Mouse (Mus musculus) embryonic facial prominence, embryonic 14.5 days (tissue): ENCODE results near the gene Igf2bp2. TPM values are rescaled to one million over a fixed set of nuclear protein-coding genes. Genes with fewer than 3 reads are reported as not detected.

ENCODE experiments used
- ATAC-seq: fragments of 200-750 bp; cut with Nextera tagmentation; 2 replicates; pipeline ENCODE4 v1.8.0; 2017; ENCODE audit warnings: low read depth, moderate number of reproducible peaks, moderate TSS enrichment
- DNase-seq: peaks from one replicate; pipeline ENCODE4 v3.0.0-alpha.2; 2015; ENCODE audit warnings: low spot score
- H3K27ac ChIP-seq: fragments of 300-500 bp; sonication (generic); replicated peaks from 2 replicates; pipeline ENCODE4 v1.5.1; 2014; ENCODE audit warnings: low read depth, mild to moderate bottlenecking, low read length, moderate library complexity
- H3K27me3 ChIP-seq: fragments of 300-500 bp; sonication (generic); replicated peaks from 2 replicates; pipeline ENCODE4 v1.6.1; 2014; ENCODE audit warnings: low read length; ENCODE audit not compliant: control insufficient read depth, insufficient read depth
- H3K36me3 ChIP-seq: fragments of 300-500 bp; sonication (generic); 2 replicates; pipeline ENCODE4 v1.6.1; 2014; ENCODE audit warnings: low read length, mixed read lengths; ENCODE audit not compliant: control insufficient read depth, insufficient read depth
- H3K4me1 ChIP-seq: fragments of 300-500 bp; sonication (generic); 2 replicates; pipeline ENCODE4 v1.6.1; 2014; ENCODE audit warnings: antibody characterized with exemption, low read length; ENCODE audit not compliant: control insufficient read depth, insufficient read depth
- H3K4me2 ChIP-seq: fragments of 300-500 bp; sonication (generic); 2 replicates; pipeline ENCODE4 v1.6.1; 2014; ENCODE audit warnings: low read depth, mild to moderate bottlenecking, low read length, moderate library complexity, mixed read lengths
- H3K4me3 ChIP-seq: fragments of 300-500 bp; sonication (generic); 2 replicates; pipeline ENCODE4 v1.5.1; 2014; ENCODE audit warnings: low read depth, mild to moderate bottlenecking, low read length
- H3K9ac ChIP-seq: fragments of 300-500 bp; sonication (generic); 2 replicates; pipeline ENCODE4 v1.6.1; 2014; ENCODE audit warnings: low read depth, mild to moderate bottlenecking, low read length, moderate library complexity, mixed read lengths
- H3K9me3 ChIP-seq: fragments of 300-500 bp; sonication (generic); 2 replicates; pipeline ENCODE4 v1.6.1; 2016; ENCODE audit warnings: low read length; ENCODE audit not compliant: control insufficient read depth
- WGBS: fragments of 180-500 bp; shearing (Covaris S2); extraction: QIAGEN DNeasy Blood & Tissue Kit; methylation state at CpG from one replicate; pipeline ENCODE4 v1.1.7; 2014; 5-methylcytosine and 5-hydroxymethylcytosine counted together
- polyA plus RNA-seq: library from polyadenylated mRNA; unstranded; fragments of >200 nt; fragmentation: Nextera tagmentation; extraction: Ambion mirVana; gene quantifications from 2 replicates; pipeline ENCODE4 v1.2.1, GENCODE M21; 2014

Igf2bp2 gene
- polyA plus RNA-seq, 1 experiment from 2014 or later, result 74.7 TPM

DNA sequence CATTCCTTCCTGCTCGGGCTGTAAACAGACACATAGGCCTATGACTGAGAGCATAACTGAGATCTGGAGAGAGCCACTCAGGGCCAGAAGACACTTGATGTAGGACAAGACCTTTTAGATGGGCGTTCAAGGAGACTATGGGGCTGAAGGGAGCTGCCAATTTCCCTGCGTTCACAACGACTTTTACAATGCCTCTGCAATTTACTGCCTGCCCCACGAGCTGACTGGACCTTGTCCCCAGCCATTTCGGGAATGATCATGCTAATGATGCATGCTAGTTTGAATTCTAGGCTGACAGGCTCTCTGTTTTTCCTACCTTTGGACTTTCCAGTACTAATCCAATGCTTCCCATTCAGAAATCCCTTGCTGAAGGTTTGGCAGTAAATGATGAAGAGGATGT, 22.2 kb downstream of the Igf2bp2 start:
- Histone ChIP-seq H3K9me3 (no peaks in the 10 kb centered on the region), H3K4me1 (no peaks in the 10 kb centered on the region), H3K9ac (no peak overlapping the region), H3K4me3 (no peak overlapping the region), H3K27me3 (no peaks in the 10 kb centered on the region), H3K36me3 (0 out of 2 replicates have a peak, but pooled peaks cover 12% of the 10 kb centered on the region), H3K4me2 (no peak overlapping the region), H3K27ac (no peak overlapping the region)
- no peak for DNase-seq
- no peak for ATAC-seq
- WGBS, result 67% methylated on average over 6 of the region's 6 CpGs

DNA sequence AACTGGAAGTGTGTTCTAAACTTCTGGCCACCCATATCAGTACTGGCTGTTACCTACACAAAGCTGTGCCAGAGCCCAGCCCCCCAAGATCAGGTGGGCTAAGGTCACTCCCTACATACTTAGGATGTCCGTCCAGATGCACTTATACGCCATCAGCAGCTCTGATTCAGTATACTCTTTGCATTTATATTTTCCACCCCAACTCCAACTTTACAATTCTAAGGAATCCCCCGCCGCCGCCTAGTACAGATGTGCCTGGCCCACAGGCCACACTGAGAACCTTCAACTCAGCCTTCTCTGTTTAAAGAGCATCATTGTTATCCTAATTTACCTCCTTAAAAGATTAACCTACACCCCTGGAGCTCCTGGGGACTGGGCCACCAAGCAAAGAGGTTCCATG, 23.3 kb downstream of the Igf2bp2 start:
- no peak for DNase-seq
- H3K4me2 ChIP-seq, result no peak overlapping the region
- 0 out of 2 replicates have a peak, but pooled peaks cover 12% of the 10 kb centered on the region for H3K36me3 ChIP-seq
- no peak overlapping the region for H3K27ac ChIP-seq
- H3K4me1 ChIP-seq, result no peaks in the 10 kb centered on the region
- H3K9ac ChIP-seq, result no peak overlapping the region
- no peaks in the 10 kb centered on the region for H3K27me3 ChIP-seq
- ATAC-seq, result no peak
- 82% methylated on average over 5 of the region's 5 CpGs for WGBS
- H3K9me3 ChIP-seq, result no peaks in the 10 kb centered on the region
- no peak overlapping the region for H3K4me3 ChIP-seq

DNA sequence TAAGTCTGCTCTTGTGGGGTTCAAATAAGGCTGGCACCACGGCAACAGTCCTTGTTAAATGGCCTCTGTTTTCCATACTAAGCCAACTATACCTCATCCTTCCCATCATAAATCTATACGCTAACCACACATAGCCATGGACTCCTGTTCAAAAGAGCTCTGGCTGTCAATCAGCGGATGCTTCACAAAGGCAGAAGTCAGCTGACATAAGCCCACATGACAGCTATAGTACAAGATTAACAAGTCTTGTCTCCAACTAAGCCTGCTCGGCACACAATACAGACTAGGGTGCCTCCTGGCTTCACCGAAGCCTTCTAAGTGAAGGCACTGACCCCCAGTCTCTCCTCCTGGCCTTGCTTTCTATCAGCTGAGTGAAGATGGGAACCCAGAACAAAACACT, 26.9 kb downstream of the Igf2bp2 start:
- no peak overlapping the region for H3K9ac ChIP-seq
- no peak for ATAC-seq
- no peak for DNase-seq
- H3K4me1 ChIP-seq, result no peaks in the 10 kb centered on the region
- no peak overlapping the region for H3K27ac ChIP-seq
- H3K9me3 ChIP-seq, result no peaks in the 10 kb centered on the region
- 87% methylated on average over 5 of the region's 5 CpGs for WGBS
- 0 out of 2 replicates have a peak, but pooled peaks cover 4% of the 10 kb centered on the region for H3K36me3 ChIP-seq
- no peak overlapping the region for H3K4me3 ChIP-seq
- no peak overlapping the region for H3K4me2 ChIP-seq
- H3K27me3 ChIP-seq, result no peaks in the 10 kb centered on the region

DNA sequence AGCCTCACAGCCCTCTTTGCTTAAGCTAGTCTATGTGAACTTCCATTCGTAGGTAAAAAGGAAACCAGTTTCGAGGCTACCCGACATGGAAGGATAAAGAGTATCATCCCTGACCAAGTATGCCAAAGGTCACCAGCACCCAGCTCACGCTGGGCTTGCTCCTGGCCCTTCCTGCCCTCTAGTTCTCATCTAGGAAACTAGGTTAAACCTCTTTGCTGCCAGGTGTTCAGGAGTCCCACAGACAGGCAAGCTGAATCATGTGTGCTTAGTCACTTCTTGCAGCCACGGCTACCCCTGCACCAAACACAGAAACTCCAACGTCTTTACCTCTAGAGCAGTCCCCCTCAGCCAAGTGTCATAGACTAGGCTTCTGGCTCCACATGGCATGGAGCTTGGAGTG, 31.8 kb downstream of the Igf2bp2 start:
- no peak overlapping the region for H3K9ac ChIP-seq
- no peak overlapping the region for H3K4me3 ChIP-seq
- no peaks in the 10 kb centered on the region for H3K9me3 ChIP-seq
- 79% methylated on average over 6 of the region's 6 CpGs for WGBS
- DNase-seq (no peak), ATAC-seq (no peak)
- H3K27ac ChIP-seq, result no peak overlapping the region
- H3K4me2 ChIP-seq, result no peak overlapping the region
- no peaks in the 10 kb centered on the region for H3K4me1 ChIP-seq
- no peaks in the 10 kb centered on the region for H3K27me3 ChIP-seq
- H3K36me3 ChIP-seq, result no peaks in the 10 kb centered on the region

DNA sequence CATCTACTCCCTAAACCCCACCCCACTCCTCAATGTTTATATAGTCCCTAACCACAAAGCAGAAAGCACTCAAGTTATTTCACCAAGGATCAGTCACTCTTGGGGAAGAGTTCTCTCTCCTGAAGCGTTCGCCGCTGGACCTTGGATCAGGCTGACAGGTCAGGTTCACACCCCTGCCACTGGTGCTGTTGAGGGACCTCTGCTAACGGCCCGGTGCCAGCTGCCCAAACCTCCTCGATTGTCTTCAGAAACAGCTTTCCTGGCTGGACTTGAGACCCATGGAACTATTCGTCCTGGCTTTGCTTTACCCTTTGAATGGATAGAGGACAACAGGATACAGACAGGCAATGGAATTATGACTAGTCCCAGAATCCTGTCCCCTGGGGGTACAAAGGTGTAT, 33.6 kb downstream of the Igf2bp2 start:
- 91% methylated on average over 7 of the region's 7 CpGs for WGBS
- H3K27me3 ChIP-seq, result no peaks in the 10 kb centered on the region
- DNase-seq, result no peak

DNA sequence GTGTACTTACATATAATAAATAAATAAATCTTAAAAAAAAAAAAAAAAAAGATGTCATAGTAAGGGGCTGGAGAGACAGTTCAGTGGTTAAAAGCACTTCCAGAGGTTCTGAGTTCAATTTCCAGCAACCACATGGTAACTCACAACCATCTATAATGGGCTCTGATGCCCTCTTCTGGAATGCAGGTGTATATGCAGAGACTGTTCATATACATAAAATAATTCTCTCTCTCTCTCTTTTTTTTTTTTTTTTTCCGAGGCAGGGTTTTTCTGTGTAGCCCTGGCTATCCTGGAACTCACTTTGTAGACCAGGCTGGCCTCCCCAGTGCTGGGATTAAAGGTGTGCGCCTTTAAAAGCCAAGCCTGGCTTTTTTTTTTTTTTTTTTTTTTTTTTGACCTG, 34.5 kb downstream of the Igf2bp2 start:
- Histone ChIP-seq H3K4me2 (no peak overlapping the region), H3K27me3 (no peaks in the 10 kb centered on the region), H3K27ac (no peak overlapping the region), H3K36me3 (no peaks in the 10 kb centered on the region), H3K4me3 (no peak overlapping the region), H3K4me1 (peaks cover 2% of the 10 kb centered on the region; the same call in 1 of the 2 replicates), H3K9me3 (no peaks in the 10 kb centered on the region), H3K9ac (no peak overlapping the region)
- ATAC-seq (no peak), DNase-seq (no peak)
- WGBS, result 100% methylated on average over 2 of the region's 2 CpGs

More for the DNA sequence above, 33.6 kb downstream of the Igf2bp2 start:
- ATAC-seq, result no peak
- H3K4me2 ChIP-seq, result no peak overlapping the region
- H3K9ac ChIP-seq, result no peak overlapping the region
- H3K9me3 ChIP-seq, result no peaks in the 10 kb centered on the region
- no peaks in the 10 kb centered on the region for H3K36me3 ChIP-seq
- H3K4me1 ChIP-seq, result no peaks in the 10 kb centered on the region; the same call in 1 of the 2 replicates
- H3K4me3 ChIP-seq, result no peak overlapping the region
- no peak overlapping the region for H3K27ac ChIP-seq

DNA sequence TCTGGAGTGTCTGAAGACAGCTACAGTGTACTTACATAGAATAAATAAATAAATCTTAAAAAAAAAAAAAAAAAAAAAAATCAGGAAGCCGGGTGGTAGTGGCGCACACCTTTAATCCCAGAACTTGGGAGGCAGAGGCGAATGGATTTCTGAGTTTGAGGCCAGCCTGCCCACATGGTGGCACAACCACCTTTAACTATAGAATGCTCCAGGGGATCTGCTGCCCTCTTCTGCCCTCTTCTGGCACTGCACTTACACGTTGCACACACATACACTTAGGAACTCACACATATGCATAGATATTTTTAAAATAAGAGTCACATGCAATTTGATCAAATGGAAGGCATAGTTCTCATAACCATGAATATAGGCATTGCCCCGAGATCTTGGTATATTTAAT, 35.3 kb downstream of the Igf2bp2 start:
- Histone ChIP-seq H3K36me3 (no peaks in the 10 kb centered on the region), H3K27me3 (no peaks in the 10 kb centered on the region), H3K27ac (no peak overlapping the region), H3K4me1 (peaks cover 2% of the 10 kb centered on the region; the same call in 1 of the 2 replicates), H3K9me3 (no peaks in the 10 kb centered on the region), H3K9ac (no peak overlapping the region), H3K4me3 (no peak overlapping the region), H3K4me2 (no peak overlapping the region)
- DNase-seq (no peak), ATAC-seq (no peak)
- 95% methylated on average over 5 of the region's 5 CpGs for WGBS

DNA sequence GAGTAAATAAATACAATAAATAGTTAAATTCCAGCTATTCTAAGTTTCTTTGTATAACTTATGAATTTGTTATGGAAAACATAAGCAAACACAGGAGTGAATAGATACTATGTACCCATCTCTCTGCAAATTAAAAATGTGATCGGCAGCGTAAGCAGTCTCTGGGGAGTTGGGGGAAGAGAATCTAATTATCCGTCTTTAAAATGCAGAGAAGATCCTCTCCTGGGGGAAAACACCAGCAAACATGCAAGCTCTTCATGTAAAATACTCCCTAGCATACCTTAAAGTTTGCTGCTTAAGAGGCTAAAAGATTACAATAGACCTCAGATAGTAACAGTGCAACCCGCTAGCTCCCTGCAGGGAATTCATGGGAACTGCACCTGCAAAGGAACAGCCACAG, 36.2 kb downstream of the Igf2bp2 start:
- Histone ChIP-seq H3K4me3 (no peak overlapping the region), H3K4me1 (peaks cover 2% of the 10 kb centered on the region; the same call in 1 of the 2 replicates), H3K9ac (no peak overlapping the region), H3K4me2 (no peak overlapping the region), H3K9me3 (no peaks in the 10 kb centered on the region), H3K27me3 (no peaks in the 10 kb centered on the region), H3K36me3 (no peaks in the 10 kb centered on the region), H3K27ac (no peak overlapping the region)
- 88% methylated on average over 4 of the region's 4 CpGs for WGBS
- DNase-seq, result no peak
- no peak for ATAC-seq

DNA sequence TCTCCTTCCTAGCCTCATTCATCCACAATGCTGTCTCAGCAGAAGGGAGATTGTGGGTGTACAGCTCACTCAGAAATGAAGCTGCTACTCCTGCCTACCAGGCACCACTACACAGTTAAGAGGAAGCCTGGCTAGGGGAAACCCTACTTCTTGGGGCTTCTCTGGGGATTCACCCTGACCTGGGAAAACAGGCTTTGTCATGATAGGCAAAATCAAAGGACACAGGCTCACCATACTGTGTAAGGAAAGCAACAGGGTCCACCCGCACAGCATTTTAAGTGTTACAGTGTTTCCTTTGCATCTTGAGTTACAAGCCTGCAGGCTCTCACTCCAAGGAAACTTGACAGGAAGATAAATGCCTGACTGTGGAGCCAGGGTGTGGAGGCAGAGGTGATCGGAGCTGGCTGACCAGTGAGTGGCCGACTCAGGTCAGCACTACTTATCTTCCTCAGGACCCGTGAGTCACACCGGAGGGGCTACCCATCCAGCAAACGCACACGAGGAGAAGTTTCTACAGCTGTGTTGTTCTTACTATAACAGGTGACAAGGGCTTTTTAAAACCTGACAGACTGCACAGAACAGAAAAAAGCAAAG, 38.7 kb downstream of the Igf2bp2 start:
- no peak overlapping the region for H3K4me2 ChIP-seq
- H3K4me3 ChIP-seq, result no peak overlapping the region
- H3K27ac ChIP-seq, result no peak overlapping the region; the same call in 1 of the 2 replicates
- H3K9ac ChIP-seq, result no peak overlapping the region
- 51% methylated on average over 7 of the region's 7 CpGs for WGBS
- peaks cover 2% of the 10 kb centered on the region; the same call in 1 of the 2 replicates for H3K4me1 ChIP-seq
- H3K9me3 ChIP-seq, result no peaks in the 10 kb centered on the region
- ATAC-seq, result no peak
- 0 out of 2 replicates have a peak, but pooled peaks cover 5% of the 10 kb centered on the region for H3K36me3 ChIP-seq
- no peak for DNase-seq
- no peaks in the 10 kb centered on the region for H3K27me3 ChIP-seq
